Mouse (Mus musculus) megakaryocyte, embryonic 14.5 days (primary cell): ENCODE results near the gene Prkca.

ENCODE experiments used
- FLI1 ChIP-seq: IDR thresholded peaks from 2 replicates; pipeline ENCODE4 v1.6.1; 2012; ENCODE audit warnings: low read length, inconsistent platforms, mixed read lengths
- GATA1 ChIP-seq: IDR thresholded peaks from 3 replicates; pipeline ENCODE4 v1.6.1; 2012; ENCODE audit warnings: mixed read lengths, low read length, inconsistent platforms, borderline replicate concordance

DNA sequence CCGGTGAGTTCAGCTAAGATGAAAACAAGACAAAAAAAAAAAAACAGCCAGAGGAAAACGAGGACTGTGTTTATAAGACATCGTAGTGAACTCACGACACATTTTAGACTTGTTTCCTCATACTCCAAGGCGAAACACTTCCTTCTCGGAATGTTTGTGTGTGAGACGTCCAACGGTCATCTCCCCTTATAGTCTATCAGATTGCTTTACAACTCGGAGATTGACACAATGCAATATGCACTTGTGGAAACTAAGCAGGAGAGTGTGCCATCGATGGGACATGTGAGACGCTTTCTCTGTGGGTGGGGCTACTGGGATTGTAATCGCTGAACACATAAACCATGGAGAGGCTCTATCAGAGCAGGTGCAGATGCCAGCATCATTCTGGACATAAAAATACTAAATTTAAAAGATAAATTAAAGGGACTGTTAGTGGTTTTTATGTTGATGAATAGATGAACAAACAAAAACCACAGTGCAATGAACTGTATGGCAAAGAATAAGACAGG, 49.4 kb downstream of the Prkca start:
- TF ChIP-seq GATA1 (no peak), FLI1 (no peak)
